Mouse (Mus musculus) lung, adult 2 months (tissue): ENCODE results near the gene Aes. TPM values are rescaled to one million over a fixed set of nuclear protein-coding genes. Genes with fewer than 3 reads are reported as not detected.

Experiments
- DNase-seq: peaks from one replicate; pipeline ENCODE4 v3.0.0; 2022
- H3K4me1 ChIP-seq: fragments of 200-500 bp; 2 replicates; pipeline ENCODE4 v1.6.1; 2011; ENCODE audit warnings: low read length; ENCODE audit not compliant: control insufficient read depth, insufficient read depth
- H3K4me3 ChIP-seq: fragments of 200-500 bp; replicated peaks from 2 replicates; pipeline ENCODE3; 2011; ENCODE audit warnings: low read depth, mild to moderate bottlenecking, control low read depth, low read length; ENCODE audit errors: extremely low read depth
- CTCF ChIP-seq: fragments of 200-500 bp; IDR thresholded peaks from 2 replicates; pipeline ENCODE4 v1.5.1; 2011; ENCODE audit warnings: mild to moderate bottlenecking, low read length, control low read depth; ENCODE audit not compliant: insufficient read depth
- POLR2A ChIP-seq: fragments of 200-500 bp; IDR thresholded peaks from 2 replicates; pipeline ENCODE4 v1.6.1; 2011; ENCODE audit warnings: low read depth, mild to moderate bottlenecking, control low read depth, low read length, borderline replicate concordance; ENCODE audit errors: extremely low read depth
- WGBS: fragments of 180-500 bp; shearing (Covaris S2); methylation state at CpG from one replicate; pipeline ENCODE4 v1.1.7; 2018; 5-methylcytosine and 5-hydroxymethylcytosine counted together
- polyA plus RNA-seq: library from polyadenylated mRNA; depleted of rRNA; stranded (reverse); fragments of >200 nt; gene quantifications from 2 replicates; pipeline ENCODE4 v1.2.3, GENCODE M21; 2012

Aes gene
- polyA plus RNA-seq, 1 experiment = 1,275 TPM

DNA sequence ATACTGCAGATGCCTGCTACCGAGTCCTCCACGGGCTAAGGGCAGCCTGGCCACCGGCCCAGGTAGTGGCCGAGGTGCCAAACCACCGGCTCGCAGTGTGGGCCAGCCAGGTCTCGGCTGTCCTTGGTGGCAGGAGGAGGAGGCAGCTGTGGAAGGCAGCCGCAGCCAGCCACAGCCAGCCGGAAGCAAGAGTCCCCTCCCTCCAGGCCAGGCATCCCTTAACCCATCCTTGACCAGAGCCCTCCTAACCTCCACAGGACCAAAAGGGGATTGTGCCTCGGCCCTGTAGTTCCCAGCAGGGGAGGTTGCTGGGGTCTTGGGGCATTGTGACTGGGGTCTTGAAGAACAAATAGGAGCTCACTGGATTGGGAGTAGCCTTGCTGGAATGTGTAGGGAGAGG lies 4.9 kb downstream of the Aes start:
- no peak for TF ChIP-seq POLR2A
- no peak for TF ChIP-seq CTCF
- DNase-seq = peak; percentile 60
- 3% methylated on average over 10 of the region's 10 CpGs for WGBS
- Histone ChIP-seq H3K4me3 (no peak overlapping the region), H3K4me1 (peaks cover 24% of the 10 kb centered on the region)

DNA sequence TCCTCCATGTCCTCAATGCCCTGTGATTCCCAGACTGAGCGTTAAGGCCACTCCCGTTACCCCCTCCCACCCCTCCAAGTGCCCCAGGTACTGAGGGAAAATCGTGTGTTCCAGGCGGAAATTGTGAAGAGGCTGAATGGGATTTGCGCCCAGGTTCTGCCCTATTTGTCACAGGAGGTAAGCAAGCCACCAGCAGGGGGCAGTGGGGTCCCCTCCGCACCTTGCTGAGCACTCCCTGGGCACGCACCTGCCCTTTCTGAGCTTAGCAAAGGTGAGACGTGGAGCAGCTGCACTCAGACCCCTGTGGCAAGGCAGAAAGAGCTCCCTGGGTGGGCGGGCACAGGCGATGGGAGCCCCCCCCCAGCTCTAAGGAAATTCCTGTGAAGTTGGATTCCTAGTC lies 5.4 kb downstream of the Aes start:
- 55% methylated on average over 10 of the region's 10 CpGs for WGBS
- Histone ChIP-seq H3K4me1 (peaks cover 24% of the 10 kb centered on the region), H3K4me3 (no peak overlapping the region)
- TF ChIP-seq CTCF (peak; percentile 64), POLR2A (no peak)
- peak; percentile 58 for DNase-seq

DNA sequence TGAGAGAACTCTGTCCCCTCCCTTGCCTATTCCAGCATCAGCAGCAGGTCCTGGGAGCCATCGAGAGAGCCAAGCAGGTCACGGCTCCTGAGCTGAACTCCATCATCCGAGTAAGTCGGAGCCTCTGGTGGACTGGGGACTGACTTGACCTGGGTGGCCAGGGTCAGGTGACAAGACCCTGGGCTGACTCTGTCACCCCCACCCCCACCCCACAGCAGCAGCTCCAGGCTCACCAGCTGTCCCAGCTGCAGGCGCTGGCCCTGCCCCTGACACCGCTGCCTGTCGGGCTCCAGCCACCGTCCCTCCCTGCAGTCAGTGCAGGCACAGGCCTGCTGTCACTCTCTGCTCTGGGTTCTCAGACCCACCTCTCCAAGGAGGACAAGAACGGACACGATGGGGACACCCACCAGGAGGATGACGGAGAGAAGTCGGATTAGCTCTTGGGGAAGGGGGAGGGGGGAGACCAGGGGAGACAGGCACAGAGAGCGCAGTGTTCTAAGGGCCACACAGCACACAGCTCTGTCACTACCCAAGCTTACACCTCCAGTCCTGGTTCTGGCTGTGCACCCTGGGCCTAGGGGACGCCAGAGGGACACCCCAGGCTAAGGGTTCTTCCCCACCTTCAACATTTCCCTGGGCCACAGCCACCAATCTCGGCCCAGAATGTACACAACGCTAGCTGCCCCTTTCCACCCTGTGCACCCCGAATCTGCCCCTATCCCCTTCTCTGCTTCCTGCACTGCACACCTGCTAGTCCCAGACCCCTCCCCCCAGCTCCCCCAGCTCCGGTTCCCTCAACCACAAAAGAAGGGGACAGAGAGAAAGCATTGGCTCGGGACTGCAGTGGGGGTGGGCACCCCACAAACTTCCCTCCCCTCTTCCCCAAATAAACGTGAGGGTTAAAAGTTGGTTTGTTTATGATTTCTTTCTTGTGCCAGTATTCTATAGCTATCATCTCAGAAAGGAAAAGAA lies 6.3 kb downstream of the Aes start:
- no peak for TF ChIP-seq CTCF
- no peak for TF ChIP-seq POLR2A
- Histone ChIP-seq H3K4me3 (no peak overlapping the region), H3K4me1 (peaks cover 24% of the 10 kb centered on the region)
- WGBS = 62% methylated on average over 20 of the region's 20 CpGs
- DNase-seq = no peak

DNA sequence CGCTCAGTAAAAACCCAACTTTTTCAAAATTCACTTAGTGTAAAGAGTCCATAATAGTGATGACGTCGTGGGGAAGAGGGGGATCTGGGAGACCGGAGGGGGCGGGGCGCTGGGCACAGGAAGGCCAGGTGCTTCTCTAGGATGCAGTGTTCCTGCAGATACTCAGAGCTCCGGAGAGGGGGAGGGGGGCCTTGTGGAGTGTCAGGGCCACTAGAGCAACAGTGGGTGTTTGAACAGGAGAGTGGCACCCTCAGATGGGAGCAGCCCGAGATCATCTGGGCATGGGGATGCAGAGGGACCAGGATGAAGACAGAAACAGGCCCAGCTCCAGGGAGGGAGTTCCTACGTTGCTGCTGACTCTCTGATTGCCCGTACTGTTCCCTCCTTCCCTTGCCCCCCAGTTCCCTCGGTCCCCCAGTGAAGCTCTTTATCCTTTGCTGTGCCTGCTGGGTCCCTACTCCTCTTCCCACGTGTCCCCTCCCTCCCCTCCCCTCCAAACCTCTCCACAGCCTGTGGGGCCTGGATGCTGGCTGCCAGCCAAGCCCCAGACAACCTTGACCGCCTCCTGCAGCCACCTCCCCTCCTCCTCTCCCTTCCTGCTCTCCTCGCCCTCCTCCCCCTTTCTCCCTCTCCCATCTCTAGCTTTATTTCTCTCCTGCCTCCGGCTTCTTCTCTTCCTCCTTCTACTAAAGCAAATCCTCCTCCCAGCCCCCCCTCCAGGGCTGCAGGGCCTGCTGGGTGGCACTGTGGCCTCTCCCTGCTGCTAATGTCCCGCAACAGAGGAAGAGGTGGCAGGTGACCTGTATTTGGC lies 9.3 kb downstream of the Aes start:
- no peak overlapping the region for H3K4me3 ChIP-seq

DNA sequence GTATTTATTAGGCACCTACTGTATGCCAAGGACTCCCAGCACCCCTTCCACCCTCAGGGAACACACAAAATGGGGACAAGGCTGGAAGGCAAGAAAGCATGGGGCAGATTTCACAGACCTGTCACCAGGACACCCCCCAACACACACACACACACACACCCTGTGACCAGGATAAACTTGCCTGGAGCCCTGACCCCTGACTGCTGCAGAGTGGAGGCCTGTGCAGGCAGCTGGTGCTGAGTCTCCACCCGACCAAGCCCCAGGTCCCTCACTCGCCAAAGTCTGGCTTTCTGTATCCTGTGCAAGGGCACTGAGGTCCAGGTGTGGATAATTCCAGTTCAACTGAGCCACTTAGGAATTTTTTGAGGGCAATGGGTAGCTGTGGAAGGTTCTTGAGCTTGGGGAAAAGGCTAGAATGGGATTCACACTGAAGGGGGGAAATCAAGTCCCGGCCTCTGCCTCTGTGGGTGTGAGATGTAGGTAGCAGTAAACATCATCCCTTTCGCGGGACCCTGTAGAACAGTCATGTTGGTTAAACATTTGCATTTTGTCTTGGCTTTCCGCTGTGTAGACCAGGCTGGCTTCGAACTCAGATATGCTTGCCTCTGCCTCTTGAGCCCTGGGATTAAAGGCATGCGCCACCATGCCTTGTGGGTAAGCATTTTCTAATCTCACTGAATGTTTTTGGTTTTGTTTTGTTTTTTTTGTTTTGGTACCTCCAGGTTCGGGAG lies 10.4 kb downstream of the Aes start:
- 80% methylated on average over 9 of the region's 9 CpGs for WGBS
- DNase-seq = no peak
- H3K4me1 ChIP-seq = peaks cover under 1% of the 10 kb centered on the region; the same call in 1 of the 2 replicates

More for the DNA sequence above, 9.3 kb downstream of the Aes start:
- H3K4me1 ChIP-seq = peaks cover 11% of the 10 kb centered on the region
- TF ChIP-seq POLR2A (no peak), CTCF (no peak)
- 29% methylated on average over 16 of the region's 16 CpGs for WGBS
- no peak for DNase-seq

DNA sequence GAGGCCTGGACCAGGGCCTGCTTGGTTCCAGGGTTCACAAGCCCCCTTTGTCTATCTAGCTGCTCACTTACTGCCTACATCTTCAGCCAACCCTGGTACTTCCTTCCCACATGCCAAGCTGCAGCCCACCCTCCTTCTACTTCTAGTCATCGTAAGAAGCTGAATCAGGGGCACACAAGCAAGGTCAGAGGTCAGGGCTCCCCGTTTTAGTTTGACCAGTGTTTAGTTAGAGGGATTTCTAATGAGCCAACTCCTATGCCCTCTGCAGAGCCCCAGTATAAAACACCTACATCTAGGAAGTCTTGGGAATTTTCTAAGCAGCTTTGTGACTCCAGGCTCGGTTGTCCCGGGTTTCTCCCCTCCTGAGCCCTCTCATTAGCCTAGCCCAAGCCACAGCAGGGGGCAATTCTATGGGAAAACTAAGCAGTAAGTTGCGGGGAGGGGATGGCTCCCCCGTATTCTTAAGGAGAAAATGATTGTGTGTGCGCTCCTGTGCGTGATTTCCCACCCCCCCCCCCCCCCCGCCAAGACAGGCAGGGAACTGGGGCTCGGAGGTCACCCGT lies 11.0 kb downstream of the Aes start:
- DNase-seq = no peak
- no peak for TF ChIP-seq CTCF
- no peak for TF ChIP-seq POLR2A
- peak overlapping the region; percentile 54 for H3K4me3 ChIP-seq
- H3K4me1 ChIP-seq = 0 out of 2 replicates have a peak, but pooled peaks cover 2% of the 10 kb centered on the region
- 15% methylated on average over 8 of the region's 11 CpGs for WGBS

More for the DNA sequence above, 10.4 kb downstream of the Aes start:
- TF ChIP-seq CTCF (no peak), POLR2A (no peak)
- H3K4me3 ChIP-seq = no peak overlapping the region

DNA sequence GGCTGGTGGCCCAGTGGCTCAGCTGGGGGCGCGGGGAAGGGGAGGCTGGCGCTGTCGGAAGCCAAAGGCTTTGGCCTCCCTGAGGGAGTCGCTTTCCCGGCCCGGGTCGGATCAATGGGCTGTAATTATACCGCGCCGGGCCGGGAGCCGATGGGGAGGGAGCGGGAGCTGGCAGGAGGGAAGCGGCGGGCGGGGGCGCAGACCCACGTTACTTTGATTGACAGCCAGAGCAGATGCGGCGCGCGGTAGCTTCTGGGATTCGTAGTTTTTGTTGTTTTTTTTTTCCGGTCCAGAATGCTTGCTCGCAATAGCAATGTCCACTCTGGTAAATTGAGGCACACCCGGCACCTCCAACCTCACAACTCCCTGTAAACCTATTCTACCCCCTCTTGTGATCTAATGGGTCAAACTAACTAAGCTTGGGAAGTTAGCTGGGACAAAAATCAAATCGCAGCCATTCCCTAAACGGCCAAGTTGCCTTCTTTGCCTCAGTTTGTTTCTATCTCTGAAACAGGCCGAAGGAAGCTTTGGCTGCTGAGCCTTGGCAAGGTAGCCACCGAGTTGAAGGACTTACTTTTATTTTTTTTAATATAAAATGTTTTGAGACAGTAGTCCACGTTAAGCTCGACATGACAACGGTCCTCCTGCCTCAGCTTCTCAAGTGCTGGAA lies 11.7 kb downstream of the Aes start:
- no peak for TF ChIP-seq POLR2A
- no peak for TF ChIP-seq CTCF
- 0 out of 2 replicates have a peak, but pooled peaks cover 5% of the 10 kb centered on the region for H3K4me1 ChIP-seq
- H3K4me3 ChIP-seq = peak overlapping the region; percentile 67
- 2% methylated on average over 29 of the region's 34 CpGs for WGBS
- peak; percentile 90 for DNase-seq

DNA sequence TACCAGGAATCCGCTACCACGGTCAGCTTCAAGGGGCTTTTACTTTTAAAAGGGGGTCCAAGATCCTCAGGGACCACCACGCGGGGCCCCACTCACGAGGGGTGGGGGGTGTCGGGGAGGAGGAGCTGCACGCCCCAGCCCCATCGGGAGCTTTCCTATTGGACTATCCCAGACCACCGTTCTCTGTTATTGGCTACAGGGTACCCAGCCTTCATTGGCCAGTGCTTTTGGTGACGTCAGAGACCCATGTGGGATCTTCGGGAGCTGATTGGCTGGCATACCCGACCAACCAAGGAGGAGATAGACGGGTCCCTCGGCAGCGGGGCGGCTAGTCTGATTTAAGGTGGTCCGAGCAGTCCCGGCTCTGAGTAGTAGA lies 12.2 kb downstream of the Aes start:
- Histone ChIP-seq H3K4me3 (peak overlapping the region; percentile 67), H3K4me1 (0 out of 2 replicates have a peak, but pooled peaks cover 5% of the 10 kb centered on the region)
- TF ChIP-seq CTCF = no peak
- TF ChIP-seq POLR2A = 0 out of 2 replicates have a peak, but pooled peaks have one; percentile 18
- under 1% methylated on average over 18 of the region's 18 CpGs for WGBS
- peak; percentile 97 for DNase-seq
